Mouse (Mus musculus) heart, embryonic 13.5 days (tissue): ENCODE measurements around the gene Trp53tg5. TPM values are rescaled to one million over a fixed set of nuclear protein-coding genes. Genes with fewer than 3 reads are reported as not detected.

ENCODE experiments used
- ATAC-seq: fragments of 200-750 bp; cut with Nextera tagmentation; 2 replicates; pipeline ENCODE4 v1.8.0; 2017; ENCODE audit warnings: moderate TSS enrichment; ENCODE audit not compliant: insufficient number of reproducible peaks, low FRiP score, low TSS enrichment; ENCODE audit errors: extremely low read depth
- H3K27ac ChIP-seq: fragments of 300-500 bp; sonication (generic); replicated peaks from 2 replicates; pipeline ENCODE4 v1.5.1; 2015; ENCODE audit warnings: moderate library complexity, mild to moderate bottlenecking, inconsistent platforms
- H3K27me3 ChIP-seq: fragments of 300-500 bp; sonication (generic); replicated peaks from 2 replicates; pipeline ENCODE4 v1.6.1; 2015; ENCODE audit warnings: mild to moderate bottlenecking, inconsistent platforms
- H3K36me3 ChIP-seq: fragments of 300-500 bp; sonication (generic); 2 replicates; pipeline ENCODE4 v1.6.1; 2015; ENCODE audit warnings: mild to moderate bottlenecking, inconsistent platforms
- H3K4me1 ChIP-seq: fragments of 300-500 bp; sonication (generic); 2 replicates; pipeline ENCODE4 v1.6.1; 2015; ENCODE audit warnings: inconsistent platforms
- H3K4me2 ChIP-seq: fragments of 300-500 bp; sonication (generic); 2 replicates; pipeline ENCODE4 v1.6.1; 2015; ENCODE audit warnings: inconsistent platforms, mild to moderate bottlenecking, moderate library complexity
- H3K4me3 ChIP-seq: fragments of 300-500 bp; sonication (generic); 2 replicates; pipeline ENCODE4 v1.5.1; 2015; ENCODE audit warnings: moderate library complexity, mild to moderate bottlenecking, inconsistent platforms
- H3K9ac ChIP-seq: fragments of 300-500 bp; sonication (generic); 2 replicates; pipeline ENCODE4 v1.6.1; 2015; ENCODE audit warnings: inconsistent platforms, mild to moderate bottlenecking, moderate library complexity
- H3K9me3 ChIP-seq: fragments of 300-500 bp; sonication (generic); 2 replicates; pipeline ENCODE4 v1.6.1; 2016; ENCODE audit warnings: inconsistent platforms
- WGBS: fragments of 180-500 bp; shearing (Covaris S2); methylation state at CpG from one replicate; pipeline ENCODE4 v1.1.7; 2015; ENCODE audit warnings: mixed read lengths; 5-methylcytosine and 5-hydroxymethylcytosine counted together
- polyA plus RNA-seq: library from polyadenylated mRNA; unstranded; fragments of >200 nt; fragmentation: Nextera tagmentation; extraction: Ambion mirVana; gene quantifications from 2 replicates; pipeline ENCODE4 v1.2.1, GENCODE M21; 2015

Trp53tg5 gene
- polyA plus RNA-seq = not detected in 2 replicates

GRCm38 (mm10) chr2:164473624-164474023 lies at the start of gene Trp53tg5:
TSS of gene Trp53tg5 (minus strand) at chr2:164473724.
- H3K9me3 ChIP-seq = no peaks in the 10 kb centered on the region
- no peak within 1 kb of the TSS for H3K9ac ChIP-seq
- no peak within 1 kb of the TSS for H3K4me2 ChIP-seq
- H3K27me3 ChIP-seq = no peaks in the 10 kb centered on the region
- H3K4me1 ChIP-seq = no peaks in the 10 kb centered on the region
- H3K36me3 ChIP-seq = peaks cover 17% of the 10 kb centered on the region
- H3K27ac ChIP-seq = no peak within 1 kb of the TSS
- no peak for ATAC-seq
- H3K4me3 ChIP-seq = no peak within 1 kb of the TSS
- 73% methylated on average over 6 of the region's 6 CpGs for WGBS

- peaks cover 24% of the 10 kb centered on the region for H3K27me3 ChIP-seq
- no peak for ATAC-seq
- peaks cover 18% of the 10 kb centered on the region for H3K9me3 ChIP-seq
- no peak overlapping the region for H3K27ac ChIP-seq
- H3K4me1 ChIP-seq = peaks cover 16% of the 10 kb centered on the region
- 19% methylated on average over 8 of the region's 8 CpGs for WGBS
- H3K36me3 ChIP-seq = no peaks in the 10 kb centered on the region
- H3K4me2 ChIP-seq = no peak overlapping the region
- H3K4me3 ChIP-seq = no peak overlapping the region
- H3K9ac ChIP-seq = no peak overlapping the region
These were observed 48.8 kb upstream of the Trp53tg5 start for GRCm38 (mm10) chr2:164522280-164522679.

- H3K4me1 ChIP-seq = peaks cover 16% of the 10 kb centered on the region
- 16% methylated on average over 11 of the region's 11 CpGs for WGBS
- H3K9me3 ChIP-seq = peaks cover 18% of the 10 kb centered on the region
- H3K9ac ChIP-seq = no peak overlapping the region
- H3K36me3 ChIP-seq = no peaks in the 10 kb centered on the region
- H3K27me3 ChIP-seq = peaks cover 24% of the 10 kb centered on the region
- ATAC-seq = no peak
- no peak overlapping the region for H3K27ac ChIP-seq
- H3K4me2 ChIP-seq = no peak overlapping the region
- H3K4me3 ChIP-seq = no peak overlapping the region
These were observed 48.3 kb upstream of the Trp53tg5 start for GRCm38 (mm10) chr2:164521841-164522240.

DNA sequence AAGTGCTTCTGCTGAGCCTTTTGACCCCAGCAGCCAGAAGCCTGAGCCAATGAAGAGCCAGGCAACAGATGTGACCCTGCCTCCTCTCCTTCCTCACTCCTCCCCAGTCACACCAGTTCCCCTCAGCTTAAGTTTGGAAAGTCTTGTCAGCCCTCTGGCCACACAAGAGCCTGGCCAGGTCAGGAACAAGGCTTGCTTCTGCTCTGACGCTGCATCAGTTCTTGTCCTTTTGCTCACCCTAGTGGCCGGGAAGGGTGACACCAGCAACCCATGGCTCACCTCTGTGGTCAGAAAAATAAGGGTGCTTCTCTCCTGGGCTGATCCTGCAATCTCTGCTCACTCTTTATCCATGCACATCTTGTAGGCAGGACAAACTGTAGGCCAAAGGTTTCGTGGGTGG lies 47.3 kb upstream of the Trp53tg5 start:
- ATAC-seq = no peak
- no peak overlapping the region for H3K4me3 ChIP-seq
- H3K36me3 ChIP-seq = no peaks in the 10 kb centered on the region
- no peak overlapping the region for H3K27ac ChIP-seq
- H3K9ac ChIP-seq = no peak overlapping the region
- peaks cover 24% of the 10 kb centered on the region for H3K27me3 ChIP-seq
- H3K4me2 ChIP-seq = no peak overlapping the region
- peaks cover 16% of the 10 kb centered on the region for H3K4me1 ChIP-seq
- WGBS = 7% methylated on average over 3 of the region's 3 CpGs
- peaks cover 10% of the 10 kb centered on the region for H3K9me3 ChIP-seq

DNA sequence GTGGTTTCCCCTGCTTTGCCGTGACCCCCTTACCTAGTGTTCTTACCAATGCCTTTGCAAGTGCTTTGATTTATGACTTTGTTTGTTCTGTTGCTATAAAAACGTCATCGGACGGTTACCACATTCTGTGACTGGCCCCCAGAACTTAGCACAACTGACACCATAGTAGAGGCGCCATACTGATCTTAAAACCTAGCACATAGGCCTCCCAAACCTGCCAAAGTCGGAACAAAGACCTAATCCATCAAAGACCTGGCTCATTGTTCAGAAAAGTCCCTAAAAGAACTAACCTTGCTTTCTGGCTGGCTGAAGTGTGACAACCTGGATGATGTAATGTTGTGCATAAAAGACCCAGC lies 45.6 kb upstream of the Trp53tg5 start:
- Histone ChIP-seq H3K4me1 (peaks cover 16% of the 10 kb centered on the region), H3K36me3 (no peaks in the 10 kb centered on the region), H3K27ac (0 out of 2 replicates have a peak overlapping the region, but pooled peaks have one; percentile 74), H3K9ac (no peak overlapping the region), H3K4me3 (no peak overlapping the region), H3K9me3 (peaks cover 9% of the 10 kb centered on the region; the same call in 1 of the 2 replicates), H3K27me3 (peaks cover 24% of the 10 kb centered on the region), H3K4me2 (no peak overlapping the region)
- ATAC-seq = no peak
- WGBS = 71% methylated on average over 6 of the region's 6 CpGs

GRCm38 (mm10) chr2:164518266-164519170 lies 45.0 kb upstream of the Trp53tg5 start:
- 32% methylated on average over 11 of the region's 11 CpGs for WGBS
- no peak overlapping the region for H3K4me3 ChIP-seq
- ATAC-seq = no peak
- H3K27me3 ChIP-seq = peaks cover 24% of the 10 kb centered on the region
- peaks cover 9% of the 10 kb centered on the region; the same call in 1 of the 2 replicates for H3K9me3 ChIP-seq
- no peak overlapping the region for H3K4me2 ChIP-seq
- 0 out of 2 replicates have a peak overlapping the region, but pooled peaks have one; percentile 37 for H3K9ac ChIP-seq
- H3K27ac ChIP-seq = peak overlapping the region; percentile 74
- H3K4me1 ChIP-seq = peaks cover 16% of the 10 kb centered on the region
- no peaks in the 10 kb centered on the region for H3K36me3 ChIP-seq

- H3K27ac ChIP-seq = peak overlapping the region; percentile 74
- WGBS = 26% methylated on average over 9 of the region's 10 CpGs
- ATAC-seq = no peak
These were observed 44.1 kb upstream of the Trp53tg5 start for GRCm38 (mm10) chr2:164517485-164518221.

GRCm38 (mm10) chr2:164516592-164516991 lies 43.1 kb upstream of the Trp53tg5 start:
- 78% methylated on average over 11 of the region's 11 CpGs for WGBS
- Histone ChIP-seq H3K4me3 (no peak overlapping the region), H3K27me3 (peaks cover 7% of the 10 kb centered on the region), H3K4me2 (no peak overlapping the region), H3K36me3 (no peaks in the 10 kb centered on the region), H3K27ac (no peak overlapping the region), H3K4me1 (peaks cover 16% of the 10 kb centered on the region), H3K9ac (no peak overlapping the region), H3K9me3 (no peaks in the 10 kb centered on the region)
- no peak for ATAC-seq

More at GRCm38 (mm10) chr2:164517485-164518221, 44.1 kb upstream of the Trp53tg5 start:
- no peak overlapping the region for H3K9ac ChIP-seq
- peaks cover 18% of the 10 kb centered on the region for H3K27me3 ChIP-seq
- peaks cover 3% of the 10 kb centered on the region; the same call in 1 of the 2 replicates for H3K9me3 ChIP-seq
- H3K4me3 ChIP-seq = no peak overlapping the region
- H3K4me1 ChIP-seq = peaks cover 16% of the 10 kb centered on the region
- H3K4me2 ChIP-seq = no peak overlapping the region
- no peaks in the 10 kb centered on the region for H3K36me3 ChIP-seq

DNA sequence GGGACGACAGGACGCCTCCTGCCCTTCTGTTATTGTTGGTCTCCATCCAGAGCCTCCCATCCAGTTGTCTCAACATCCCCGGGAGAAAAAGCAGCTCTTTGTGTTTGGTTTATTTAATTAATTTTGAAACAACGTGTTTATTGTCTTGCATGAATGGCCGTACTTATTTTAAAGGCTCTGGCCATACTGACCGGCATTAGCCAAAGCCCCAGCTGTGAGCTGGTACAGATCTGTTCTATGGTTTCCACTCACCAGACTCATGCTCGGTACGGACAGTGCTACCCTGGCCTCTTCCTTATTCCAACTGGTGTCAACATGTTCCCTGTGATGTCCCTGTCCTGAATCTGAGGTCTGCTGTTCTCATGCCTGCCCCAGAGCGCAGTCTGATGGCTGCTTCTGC lies 42.4 kb upstream of the Trp53tg5 start:
- no peak overlapping the region for H3K4me3 ChIP-seq
- H3K4me2 ChIP-seq = no peak overlapping the region
- H3K9ac ChIP-seq = no peak overlapping the region
- ATAC-seq = no peak
- peaks cover 16% of the 10 kb centered on the region for H3K4me1 ChIP-seq
- 56% methylated on average over 9 of the region's 9 CpGs for WGBS
- H3K9me3 ChIP-seq = no peaks in the 10 kb centered on the region
- H3K36me3 ChIP-seq = no peaks in the 10 kb centered on the region
- H3K27me3 ChIP-seq = 0 out of 2 replicates have a peak, but pooled peaks cover under 1% of the 10 kb centered on the region
- H3K27ac ChIP-seq = no peak overlapping the region

- 76% methylated on average over 3 of the region's 3 CpGs for WGBS
- Histone ChIP-seq H3K27me3 (no peaks in the 10 kb centered on the region), H3K27ac (no peak overlapping the region), H3K9ac (no peak overlapping the region), H3K36me3 (no peaks in the 10 kb centered on the region), H3K4me3 (no peak overlapping the region), H3K4me1 (peaks cover 20% of the 10 kb centered on the region), H3K4me2 (no peak overlapping the region), H3K9me3 (no peaks in the 10 kb centered on the region)
- no peak for ATAC-seq
These were observed 41.4 kb upstream of the Trp53tg5 start for GRCm38 (mm10) chr2:164514916-164515315.

- H3K4me2 ChIP-seq = no peak overlapping the region
- peak overlapping the region; percentile 66 for H3K27ac ChIP-seq
- WGBS = 56% methylated on average over 8 of the region's 8 CpGs
- no peak overlapping the region for H3K4me3 ChIP-seq
- no peaks in the 10 kb centered on the region for H3K9me3 ChIP-seq
- H3K36me3 ChIP-seq = no peaks in the 10 kb centered on the region
- H3K9ac ChIP-seq = no peak overlapping the region
- no peak for ATAC-seq
- peaks cover 12% of the 10 kb centered on the region for H3K4me1 ChIP-seq
- no peaks in the 10 kb centered on the region for H3K27me3 ChIP-seq
These were observed 39.9 kb upstream of the Trp53tg5 start for GRCm38 (mm10) chr2:164513389-164513788.
